Mouse (Mus musculus) erythroid progenitor cell, adult 5-6 weeks (primary cell): ENCODE measurements around the gene Olfr392. TPM values are rescaled to one million over a fixed set of nuclear protein-coding genes. Genes with fewer than 3 reads are reported as not detected.

ENCODE experiments used
- ATAC-seq: replicated peaks from 2 replicates; pipeline ENCODE4 v1.8.0; 2016; ENCODE audit warnings: moderate number of reproducible peaks, mild to moderate bottlenecking, moderate TSS enrichment, inconsistent platforms; ENCODE audit not compliant: poor library complexity, low FRiP score, severe bottlenecking
- total RNA-seq, 2 experiments: library from RNA; stranded (forward) in 1 of 2; stranded (reverse) in 1 of 2; fragments of 150-400 nt in 1 of 2; fragments of 186-747, 209-891 nt in 1 of 2; gene quantifications; 2 replicates each; pipeline versions ENCODE4 v1.2.3 to v1.2.4; 2015 to 2017; ENCODE audit warnings: low replicate concordance in 2 of 2

Gene Olfr392
- total RNA-seq (2015; ENCODE audit: low replicate concordance) (not detected in 2 replicates), total RNA-seq (2017; ENCODE audit: low replicate concordance) (not detected in 2 replicates)

- no peak for ATAC-seq
Observed at GRCm38 (mm10) chr11:73816949-73817348, at the start of gene Olfr392. TSS of gene Olfr392 (minus strand) at chr11:73817049.

GRCm38 (mm10) chr11:73851354-73851753 is 34.5 kb upstream of the Olfr392 start, which contains the start of gene Olfr393:
TSS of gene Olfr393 (minus strand) at chr11:73851454.
- ATAC-seq, result no peak

GRCm38 (mm10) chr11:73802952-73803351 is 13.9 kb downstream of the Olfr392 start, which contains the start of gene Olfr391-ps:
TSS of gene Olfr391-ps (minus strand) at chr11:73803052.
- ATAC-seq, result no peak

GRCm38 (mm10) chr11:73782664-73783063 is 34.2 kb downstream of the Olfr392 start, which contains the start of gene Olfr390:
TSS of gene Olfr390 (plus strand) at chr11:73782964.
- ATAC-seq, result no peak

- ATAC-seq, result no peak
Observed at GRCm38 (mm10) chr11:73780613-73781012, 36.2 kb downstream of the Olfr392 start, which contains the start of gene Olfr389. TSS of gene Olfr389 (minus strand) at chr11:73780713.

Other genes starting within 250 kb of the Olfr392 start
- not detected in 2 replicates for gene Olfr385, start 224.0 kb downstream of the Olfr392 start, total RNA-seq (2015; ENCODE audit: low replicate concordance)
- not detected in 2 replicates for gene Olfr385, start 224.0 kb downstream of the Olfr392 start, total RNA-seq (2017; ENCODE audit: low replicate concordance)
- gene Olfr384, start 218.5 kb downstream of the Olfr392 start, total RNA-seq (2015; ENCODE audit: low replicate concordance), result not detected in 2 replicates
- not detected in 2 replicates for gene Olfr384, start 218.5 kb downstream of the Olfr392 start, total RNA-seq (2017; ENCODE audit: low replicate concordance)
- not detected in 2 replicates for gene Zfp735, start 128.3 kb downstream of the Olfr392 start, total RNA-seq (2015; ENCODE audit: low replicate concordance)
- not detected in 2 replicates for gene Zfp735, start 128.3 kb downstream of the Olfr392 start, total RNA-seq (2017; ENCODE audit: low replicate concordance)
- not detected in 2 replicates for gene Olfr389, start 36.3 kb downstream of the Olfr392 start, total RNA-seq (2015; ENCODE audit: low replicate concordance)
- gene Olfr389, start 36.3 kb downstream of the Olfr392 start, total RNA-seq (2017; ENCODE audit: low replicate concordance), result not detected in 2 replicates
- gene Olfr390, start 34.1 kb downstream of the Olfr392 start, total RNA-seq (2015; ENCODE audit: low replicate concordance), result not detected in 2 replicates
- gene Olfr390, start 34.1 kb downstream of the Olfr392 start, total RNA-seq (2017; ENCODE audit: low replicate concordance), result not detected in 2 replicates
- gene Olfr391-ps, start 14.0 kb downstream of the Olfr392 start, total RNA-seq (2015; ENCODE audit: low replicate concordance), result not detected in 2 replicates
- not detected in 2 replicates for gene Olfr391-ps, start 14.0 kb downstream of the Olfr392 start, total RNA-seq (2017; ENCODE audit: low replicate concordance)
- not detected in 2 replicates for gene Olfr393, start 34.4 kb upstream of the Olfr392 start, total RNA-seq (2015; ENCODE audit: low replicate concordance)
- gene Olfr393, start 34.4 kb upstream of the Olfr392 start, total RNA-seq (2017; ENCODE audit: low replicate concordance), result not detected in 2 replicates
- gene Olfr394, start 73.7 kb upstream of the Olfr392 start, total RNA-seq (2015; ENCODE audit: low replicate concordance), result not detected in 2 replicates
- under 0.01 TPM in 1 of 2 replicates, not detected in the other for gene Olfr394, start 73.7 kb upstream of the Olfr392 start, total RNA-seq (2017; ENCODE audit: low replicate concordance)
- not detected in 2 replicates for gene Olfr395, start 92.2 kb upstream of the Olfr392 start, total RNA-seq (2015; ENCODE audit: low replicate concordance)
- not detected in 2 replicates for gene Olfr395, start 92.2 kb upstream of the Olfr392 start, total RNA-seq (2017; ENCODE audit: low replicate concordance)
- gene Olfr23, start 119.6 kb upstream of the Olfr392 start, total RNA-seq (2015; ENCODE audit: low replicate concordance), result not detected in 2 replicates
- not detected in 2 replicates for gene Olfr23, start 119.6 kb upstream of the Olfr392 start, total RNA-seq (2017; ENCODE audit: low replicate concordance)
- gene Olfr397, start 143.8 kb upstream of the Olfr392 start, total RNA-seq (2015; ENCODE audit: low replicate concordance), result not detected in 2 replicates
- gene Olfr397, start 143.8 kb upstream of the Olfr392 start, total RNA-seq (2017; ENCODE audit: low replicate concordance), result not detected in 2 replicates
- not detected in 2 replicates for gene Olfr398, start 173.4 kb upstream of the Olfr392 start, total RNA-seq (2015; ENCODE audit: low replicate concordance)
- not detected in 2 replicates for gene Olfr398, start 173.4 kb upstream of the Olfr392 start, total RNA-seq (2017; ENCODE audit: low replicate concordance)
- gene Olfr139, start 239.5 kb upstream of the Olfr392 start, total RNA-seq (2015; ENCODE audit: low replicate concordance), result not detected in 2 replicates
- gene Olfr139, start 239.5 kb upstream of the Olfr392 start, total RNA-seq (2017; ENCODE audit: low replicate concordance), result not detected in 2 replicates
- gene Olfr399, start 239.6 kb upstream of the Olfr392 start, total RNA-seq (2015; ENCODE audit: low replicate concordance), result not detected in 2 replicates
- gene Olfr399, start 239.6 kb upstream of the Olfr392 start, total RNA-seq (2017; ENCODE audit: low replicate concordance), result not detected in 2 replicates